Mouse (Mus musculus) liver, embryonic 12.5 days (tissue): Measurements from ENCODE around the gene Zcchc24. TPM values are rescaled to one million over a fixed set of nuclear protein-coding genes. Genes with fewer than 3 reads are reported as not detected.

Experiments used
- ATAC-seq: fragments of 200-750 bp; cut with Nextera tagmentation; 2 replicates; pipeline ENCODE4 v1.8.0; 2017; ENCODE audit warnings: moderate number of reproducible peaks, mild to moderate bottlenecking, moderate library complexity
- H3K27ac ChIP-seq: fragments of 300-500 bp; sonication (generic); 2 replicates; pipeline ENCODE4 v1.5.1; 2016; ENCODE audit warnings: mild to moderate bottlenecking
- H3K27me3 ChIP-seq: fragments of 300-500 bp; sonication (generic); replicated peaks from 2 replicates; pipeline ENCODE4 v1.6.1; 2016; ENCODE audit warnings: mild to moderate bottlenecking, moderate library complexity
- H3K36me3 ChIP-seq: fragments of 300-500 bp; sonication (generic); 2 replicates; pipeline ENCODE4 v1.6.1; 2016; ENCODE audit warnings: mild to moderate bottlenecking, moderate library complexity
- H3K4me1 ChIP-seq: fragments of 300-500 bp; sonication (generic); 2 replicates; pipeline ENCODE4 v1.6.1; 2016
- H3K4me2 ChIP-seq: fragments of 300-500 bp; sonication (generic); 2 replicates; pipeline ENCODE4 v1.6.1; 2016; ENCODE audit warnings: mild to moderate bottlenecking, moderate library complexity
- H3K4me3 ChIP-seq: fragments of 300-500 bp; sonication (generic); 2 replicates; pipeline ENCODE4 v1.5.1; 2016; ENCODE audit warnings: mild to moderate bottlenecking, moderate library complexity
- H3K9ac ChIP-seq: fragments of 300-500 bp; sonication (generic); 2 replicates; pipeline ENCODE4 v1.6.1; 2016; ENCODE audit warnings: mild to moderate bottlenecking, moderate library complexity
- H3K9me3 ChIP-seq: fragments of 300-500 bp; sonication (generic); replicated peaks from 2 replicates; pipeline ENCODE4 v1.6.1; 2016; ENCODE audit warnings: mild to moderate bottlenecking, moderate library complexity
- WGBS: fragments of 180-500 bp; shearing (Covaris S2); methylation state at CpG from one replicate; pipeline ENCODE4 v1.1.7; 2016; ENCODE audit not compliant: insufficient replicate concordance; 5-methylcytosine and 5-hydroxymethylcytosine counted together
- polyA plus RNA-seq: library from polyadenylated mRNA; unstranded; fragments of >200 nt; fragmentation: Nextera tagmentation; extraction: Ambion mirVana; gene quantifications from 2 replicates; pipeline ENCODE4 v1.2.1, GENCODE M21; 2016

Zcchc24 gene
- polyA plus RNA-seq, 1 experiment from 2014 or later, result 6.9 TPM

DNA sequence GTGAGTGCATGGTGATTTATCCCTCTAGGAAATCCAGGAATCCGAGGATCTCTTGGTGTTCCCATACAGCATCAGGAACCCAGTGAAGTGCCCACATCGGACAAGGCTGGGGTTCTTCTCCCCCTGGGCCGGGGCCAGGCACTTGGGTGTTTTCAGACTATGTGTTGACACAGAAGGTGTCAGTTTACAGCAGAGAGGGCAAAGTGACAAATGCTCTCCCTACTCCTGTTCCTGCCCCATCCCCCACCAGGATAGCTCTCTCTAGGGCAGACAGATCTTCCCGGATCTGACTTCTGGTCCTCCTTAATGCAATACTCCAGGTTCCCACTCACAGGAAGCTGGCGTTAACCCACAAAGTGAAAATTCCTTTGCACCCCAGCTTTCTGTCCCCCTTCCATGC lies 5.3 kb upstream of the Zcchc24 start:
- peaks cover 45% of the 10 kb centered on the region; the same call in 1 of the 2 replicates for H3K27me3 ChIP-seq
- H3K36me3 ChIP-seq, result no peaks in the 10 kb centered on the region
- H3K9me3 ChIP-seq, result no peaks in the 10 kb centered on the region
- H3K4me3 ChIP-seq, result no peak overlapping the region
- H3K27ac ChIP-seq, result 0 out of 2 replicates have a peak overlapping the region, but pooled peaks have one; percentile 17
- no peak overlapping the region for H3K4me2 ChIP-seq
- H3K9ac ChIP-seq, result no peak overlapping the region
- ATAC-seq, result 0 out of 2 replicates have a peak, but pooled peaks have one; percentile 33
- peaks cover 34% of the 10 kb centered on the region for H3K4me1 ChIP-seq
- 24% methylated on average over 5 of the region's 5 CpGs for WGBS

- Histone ChIP-seq H3K4me2 (no peak overlapping the region), H3K27me3 (peaks cover 55% of the 10 kb centered on the region; the same call in 1 of the 2 replicates), H3K4me3 (no peak overlapping the region), H3K9me3 (no peaks in the 10 kb centered on the region), H3K27ac (no peak overlapping the region), H3K36me3 (no peaks in the 10 kb centered on the region), H3K4me1 (peaks cover 44% of the 10 kb centered on the region), H3K9ac (no peak overlapping the region)
- 10% methylated on average over 4 of the region's 4 CpGs for WGBS
- no peak for ATAC-seq
These were observed 4.2 kb upstream of the Zcchc24 start for GRCm38 (mm10) chr14:25773039-25773438.

DNA sequence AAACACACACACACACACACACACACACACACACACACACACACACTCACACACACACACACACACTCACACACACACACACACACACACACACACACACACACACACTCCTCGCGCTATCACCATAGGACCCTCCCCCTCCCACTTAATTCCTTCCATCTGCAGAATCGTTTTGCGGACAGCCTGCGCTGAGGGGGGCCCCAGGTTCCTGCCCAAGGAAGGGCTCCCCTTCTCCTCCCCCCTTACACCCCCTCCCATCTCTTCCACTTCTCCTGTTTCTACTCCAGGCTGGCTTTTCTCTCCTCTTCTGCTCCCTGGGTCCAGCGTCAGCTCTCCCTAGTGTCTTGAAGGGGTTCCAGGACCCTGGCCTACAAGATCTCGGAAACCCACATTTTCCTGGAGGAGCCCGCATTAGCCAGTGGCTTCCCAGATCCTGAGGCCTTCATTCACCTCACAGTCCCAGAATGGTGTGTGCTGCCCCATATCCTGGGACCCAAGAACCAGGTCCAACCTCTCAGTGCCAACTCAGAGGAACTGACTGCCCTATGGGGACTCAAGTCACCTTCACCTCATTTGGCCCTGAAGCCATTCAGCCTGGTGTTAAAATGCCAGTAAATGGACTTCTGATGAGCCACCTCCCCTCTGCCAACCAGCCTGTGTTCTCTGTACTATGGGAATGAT lies 927 bp upstream of the Zcchc24 start:
- no peak for ATAC-seq

GRCm38 (mm10) chr14:25768261-25768893 lies 462 bp downstream of the Zcchc24 start:
- peak overlapping the region; percentile 91 for H3K4me2 ChIP-seq
- ATAC-seq, result peak; percentile 66
- peaks cover 77% of the 10 kb centered on the region for H3K27me3 ChIP-seq

More for the DNA sequence above, 927 bp upstream of the Zcchc24 start:
- Histone ChIP-seq H3K9me3 (no peaks in the 10 kb centered on the region), H3K4me1 (peaks cover 66% of the 10 kb centered on the region), H3K9ac (no peak overlapping the region), H3K4me3 (no peak overlapping the region), H3K36me3 (no peaks in the 10 kb centered on the region), H3K4me2 (peak overlapping the region; percentile 91), H3K27me3 (peaks cover 78% of the 10 kb centered on the region), H3K27ac (0 out of 2 replicates have a peak overlapping the region, but pooled peaks have one; percentile 45)
- 28% methylated on average over 8 of the region's 8 CpGs for WGBS

GRCm38 (mm10) chr14:25767725-25768203 lies 1.1 kb downstream of the Zcchc24 start:
- peaks cover 71% of the 10 kb centered on the region for H3K27me3 ChIP-seq
- 11% methylated on average over 6 of the region's 6 CpGs for WGBS
- H3K4me2 ChIP-seq, result peak overlapping the region; percentile 91
- peak overlapping the region; percentile 72 for H3K9ac ChIP-seq
- no peaks in the 10 kb centered on the region for H3K36me3 ChIP-seq
- H3K9me3 ChIP-seq, result no peaks in the 10 kb centered on the region
- H3K4me1 ChIP-seq, result peaks cover 47% of the 10 kb centered on the region
- H3K27ac ChIP-seq, result peak overlapping the region; percentile 69
- H3K4me3 ChIP-seq, result peak overlapping the region; percentile 67
- ATAC-seq, result no peak

More at GRCm38 (mm10) chr14:25768261-25768893, 462 bp downstream of the Zcchc24 start:
- peaks cover 53% of the 10 kb centered on the region for H3K4me1 ChIP-seq
- H3K27ac ChIP-seq, result peak overlapping the region; percentile 69
- no peaks in the 10 kb centered on the region for H3K36me3 ChIP-seq
- peak overlapping the region; percentile 72 for H3K9ac ChIP-seq
- WGBS, result under 1% methylated on average over 48 of the region's 50 CpGs
- no peaks in the 10 kb centered on the region for H3K9me3 ChIP-seq
- peak overlapping the region; percentile 67 for H3K4me3 ChIP-seq

DNA sequence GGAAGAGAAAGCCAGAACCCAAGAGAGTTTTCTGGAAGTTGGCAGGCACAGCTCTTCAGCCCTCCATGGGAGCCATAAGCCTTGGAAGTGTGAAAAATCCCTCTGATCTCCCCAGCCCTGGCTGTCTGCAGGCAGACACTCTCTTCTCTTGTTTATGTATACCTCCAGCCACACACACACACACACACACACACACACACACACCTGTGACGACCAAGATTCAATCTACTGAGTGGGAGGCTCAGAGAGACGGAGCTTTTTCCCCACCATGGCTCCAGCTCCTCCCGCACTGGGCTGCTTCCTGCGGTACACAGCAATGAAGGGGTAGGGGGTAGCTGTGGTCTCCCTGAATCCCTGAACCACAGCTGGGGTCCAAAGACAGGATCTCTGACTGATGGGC lies 2.4 kb downstream of the Zcchc24 start:
- Histone ChIP-seq H3K36me3 (no peaks in the 10 kb centered on the region), H3K9ac (no peak overlapping the region), H3K4me3 (no peak overlapping the region), H3K27ac (no peak overlapping the region), H3K4me1 (peaks cover 44% of the 10 kb centered on the region), H3K27me3 (peaks cover 61% of the 10 kb centered on the region), H3K9me3 (no peaks in the 10 kb centered on the region), H3K4me2 (peak overlapping the region; percentile 91)
- 48% methylated on average over 4 of the region's 4 CpGs for WGBS
- ATAC-seq, result no peak

GRCm38 (mm10) chr14:25765921-25766320 lies 2.9 kb downstream of the Zcchc24 start:
- Histone ChIP-seq H3K36me3 (no peaks in the 10 kb centered on the region), H3K9ac (no peak overlapping the region), H3K27ac (no peak overlapping the region), H3K4me3 (no peak overlapping the region), H3K9me3 (no peaks in the 10 kb centered on the region), H3K27me3 (peaks cover 57% of the 10 kb centered on the region), H3K4me1 (peaks cover 44% of the 10 kb centered on the region), H3K4me2 (no peak overlapping the region)
- 53% methylated on average over 8 of the region's 8 CpGs for WGBS
- no peak for ATAC-seq

DNA sequence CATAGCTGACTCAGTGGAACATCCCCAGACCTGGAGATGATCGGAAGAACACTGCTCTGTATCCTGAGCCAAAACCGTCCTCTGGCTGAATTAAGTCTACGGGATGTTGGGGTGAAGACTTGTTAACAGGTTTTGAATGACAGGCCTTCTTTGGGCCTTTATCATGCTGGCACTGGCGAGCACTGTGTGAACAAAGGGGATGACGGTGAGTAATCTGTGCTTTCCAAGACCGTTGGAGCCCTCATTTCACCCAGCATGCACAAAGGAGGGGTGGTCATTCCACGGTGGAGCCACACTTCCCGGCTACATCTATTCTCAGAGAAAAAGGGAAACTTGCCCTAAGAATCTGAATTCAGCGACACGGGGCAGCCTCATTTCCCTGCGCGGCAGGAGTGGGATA lies 3.7 kb downstream of the Zcchc24 start:
- no peak for ATAC-seq
- H3K4me1 ChIP-seq, result peaks cover 48% of the 10 kb centered on the region
- H3K9me3 ChIP-seq, result no peaks in the 10 kb centered on the region
- no peak overlapping the region for H3K9ac ChIP-seq
- H3K27ac ChIP-seq, result no peak overlapping the region
- no peaks in the 10 kb centered on the region for H3K36me3 ChIP-seq
- H3K27me3 ChIP-seq, result peaks cover 52% of the 10 kb centered on the region
- no peak overlapping the region for H3K4me2 ChIP-seq
- WGBS, result 67% methylated on average over 12 of the region's 12 CpGs
- H3K4me3 ChIP-seq, result no peak overlapping the region

- WGBS, result 68% methylated on average over 5 of the region's 5 CpGs
- no peak overlapping the region for H3K27ac ChIP-seq
- H3K4me3 ChIP-seq, result no peak overlapping the region
- H3K4me2 ChIP-seq, result no peak overlapping the region
- no peaks in the 10 kb centered on the region for H3K9me3 ChIP-seq
- no peak overlapping the region for H3K9ac ChIP-seq
- H3K36me3 ChIP-seq, result no peaks in the 10 kb centered on the region
- ATAC-seq, result no peak
- H3K4me1 ChIP-seq, result peaks cover 23% of the 10 kb centered on the region
- peaks cover 18% of the 10 kb centered on the region for H3K27me3 ChIP-seq
These were observed 7.7 kb downstream of the Zcchc24 start for GRCm38 (mm10) chr14:25761184-25761583.

GRCm38 (mm10) chr14:25759981-25760537 lies 8.8 kb downstream of the Zcchc24 start:
- H3K27ac ChIP-seq, result no peak overlapping the region
- WGBS, result 46% methylated on average over 8 of the region's 8 CpGs

GRCm38 (mm10) chr14:25759551-25759950 lies 9.3 kb downstream of the Zcchc24 start:
- Histone ChIP-seq H3K4me3 (no peak overlapping the region), H3K27me3 (peaks cover 4% of the 10 kb centered on the region; the same call in 1 of the 2 replicates), H3K9ac (no peak overlapping the region), H3K27ac (no peak overlapping the region), H3K9me3 (no peaks in the 10 kb centered on the region), H3K4me2 (no peak overlapping the region), H3K36me3 (0 out of 2 replicates have a peak, but pooled peaks cover 10% of the 10 kb centered on the region), H3K4me1 (peaks cover 16% of the 10 kb centered on the region)
- 53% methylated on average over 7 of the region's 7 CpGs for WGBS
- ATAC-seq, result no peak

More at GRCm38 (mm10) chr14:25759981-25760537, 8.8 kb downstream of the Zcchc24 start:
- Histone ChIP-seq H3K27me3 (peaks cover 7% of the 10 kb centered on the region; the same call in 1 of the 2 replicates), H3K36me3 (0 out of 2 replicates have a peak, but pooled peaks cover 7% of the 10 kb centered on the region), H3K4me3 (no peak overlapping the region), H3K4me2 (no peak overlapping the region), H3K4me1 (peaks cover 16% of the 10 kb centered on the region), H3K9ac (no peak overlapping the region), H3K9me3 (no peaks in the 10 kb centered on the region)
- ATAC-seq, result no peak

GRCm38 (mm10) chr14:25757917-25758316 lies 10.9 kb downstream of the Zcchc24 start:
- WGBS, result 70% methylated on average over 4 of the region's 4 CpGs
- Histone ChIP-seq H3K9ac (no peak overlapping the region), H3K4me1 (peaks cover 16% of the 10 kb centered on the region), H3K4me3 (no peak overlapping the region), H3K36me3 (0 out of 2 replicates have a peak, but pooled peaks cover 12% of the 10 kb centered on the region), H3K9me3 (no peaks in the 10 kb centered on the region), H3K27ac (no peak overlapping the region), H3K4me2 (no peak overlapping the region), H3K27me3 (no peaks in the 10 kb centered on the region)
- no peak for ATAC-seq
